Mouse (Mus musculus) B cell, adult 2 months (primary cell): ENCODE data around the gene Prg2.

Experiments used
- DNase-seq, 2 experiments: peaks; one replicate each; pipeline ENCODE4 v3.0.0; 2022

Gene Prg2

GRCm38 (mm10) chr2:85033121-85033520 is 52.9 kb downstream of the Prg2 start:
- DNase-seq = no peak
